Comparison of ENCODE assay signal across 19 mouse cellular contexts in genomic region chrX:101620317-101620716, GRCm38 (mm10). TPM values are rescaled to one million over a fixed set of nuclear protein-coding genes. Genes with fewer than 3 reads are reported as not detected.
DNase-seq lines count a peak whose midpoint lies in the region; ATAC-seq lines count a peak whose summit lies in the region.
"Had no signal": no experiment of that assay in that cellular context is flagged by ENCODE, and none has a peak within 500 bp of the region (broad histone marks: within the 10 kb centered on the region; RNA-seq: fewer than 3 reads in every experiment).

No protein-coding gene starts in this region.

- peak; percentile 7 for DNase-seq in adrenal gland, postnatal 14 days
- no peak for DNase-seq in adrenal gland, postnatal 25 days
- peak; percentile 2 to 6 for DNase-seq in heart, postnatal 14 days
- peak; percentile 2 for DNase-seq in mesoderm, embryonic 11.5 days (ENCODE audit: low read depth, low spot score)
- no peak for DNase-seq in natural killer cell, adult 2 months (ENCODE audit: low spot score in 2 of 2)
- DNase-seq: adrenal gland, postnatal 10 days; cerebellum, adult 11-12 months; cerebellum, postnatal 14 days had no signal

- intact Hi-C loops in heart, postnatal 14 days (cut with DNase I) = no loop called here

- no peak overlapping the region for H3K27ac ChIP-seq in heart, embryonic 11.5 days (ENCODE audit: low read depth, low read length)
- H3K27ac ChIP-seq: forebrain, embryonic 15.5 days; hindbrain, embryonic 13.5 days; kidney, postnatal 0 days; layer of hippocampus, adult 2 months; limb, embryonic 15.5 days; midbrain, embryonic 12.5 days; stomach, postnatal 0 days had no signal

- no peak overlapping the region for H3K4me2 ChIP-seq in heart, embryonic 11.5 days
- H3K4me2 ChIP-seq: forebrain, embryonic 15.5 days; hindbrain, embryonic 13.5 days; limb, embryonic 15.5 days; midbrain, embryonic 12.5 days had no signal

- H3K4me1 ChIP-seq in heart, embryonic 11.5 days (ENCODE audit: control insufficient read depth, insufficient read depth, low read length) = no peaks in the 10 kb centered on the region
- H3K4me1 ChIP-seq in megakaryocyte, embryonic 14.5 days = peaks cover 10% of the 10 kb centered on the region
- H3K4me1 ChIP-seq: forebrain, embryonic 15.5 days; hindbrain, embryonic 13.5 days; limb, embryonic 15.5 days; midbrain, embryonic 12.5 days had no signal

- H3K27me3 ChIP-seq in heart, embryonic 11.5 days (ENCODE audit: control insufficient read depth, insufficient read depth, low read length) = peaks cover 14% of the 10 kb centered on the region
- H3K27me3 ChIP-seq in megakaryocyte, embryonic 14.5 days (replicated peaks) = peaks cover 4% of the 10 kb centered on the region
- H3K27me3 ChIP-seq: forebrain, embryonic 15.5 days; hindbrain, embryonic 13.5 days; limb, embryonic 15.5 days; midbrain, embryonic 12.5 days had no signal

- no peaks in the 10 kb centered on the region for H3K9me3 ChIP-seq in heart, embryonic 11.5 days (replicated peaks; ENCODE audit: control insufficient read depth, low read length)
- no peaks in the 10 kb centered on the region for H3K9me3 ChIP-seq in megakaryocyte, embryonic 14.5 days
- H3K9me3 ChIP-seq: forebrain, embryonic 15.5 days; hindbrain, embryonic 13.5 days; limb, embryonic 15.5 days; midbrain, embryonic 12.5 days had no signal

- no peak overlapping the region for H3K4me3 ChIP-seq in heart, embryonic 11.5 days (ENCODE audit: low read depth, low read length)
- peak overlapping the region; percentile 33 for H3K4me3 ChIP-seq in megakaryocyte, embryonic 14.5 days (replicated peaks)
- H3K4me3 ChIP-seq: forebrain, embryonic 15.5 days; hindbrain, embryonic 13.5 days; layer of hippocampus, adult 2 months; limb, embryonic 15.5 days; midbrain, embryonic 12.5 days had no signal

- no peak overlapping the region for H3K9ac ChIP-seq in heart, embryonic 11.5 days (ENCODE audit: low read depth, low read length)
- H3K9ac ChIP-seq: forebrain, embryonic 15.5 days; hindbrain, embryonic 13.5 days; limb, embryonic 15.5 days; midbrain, embryonic 12.5 days had no signal

- ATAC-seq in heart, embryonic 11.5 days (replicated peaks; ENCODE audit: insufficient number of reproducible peaks, low FRiP score, low TSS enrichment) = no peak
- no peak for ATAC-seq in megakaryocyte, adult 5-6 weeks (ENCODE audit: poor library complexity, severe bottlenecking)
- ATAC-seq: forebrain, embryonic 15.5 days; inflammation-experienced regulatory T-cells, adult 6 months had no signal

- H3K36me3 ChIP-seq in heart, embryonic 11.5 days (ENCODE audit: control insufficient read depth, insufficient read depth, low read length) = no peaks in the 10 kb centered on the region
- H3K36me3 ChIP-seq in megakaryocyte, embryonic 14.5 days (replicated peaks; ENCODE audit: low read length) = no peaks in the 10 kb centered on the region
- H3K36me3 ChIP-seq: forebrain, embryonic 15.5 days; hindbrain, embryonic 13.5 days; limb, embryonic 15.5 days; midbrain, embryonic 12.5 days had no signal

- 58% methylated on average over 6 of the region's 6 CpGs for WGBS in heart, embryonic 11.5 days (ENCODE audit: insufficient replicate concordance)

RNA-seq across cellular contexts. Expression of gene Ogt, which starts 19.5 kb away (rescaled TPM):
- 154 and 179 TPM in 2 replicates for total RNA-seq in adrenal gland, postnatal 14 days (2021)
- 261 and 328 TPM in 2 replicates for total RNA-seq in adrenal gland, postnatal 25 days (2021)
- total RNA-seq in heart, postnatal 14 days (2021) = 10 to 100 TPM; 80.1 to 89.4 TPM
- polyA plus RNA-seq in heart, embryonic 11.5 days (2014; fragmentation: Nextera tagmentation; extraction: Ambion mirVana) = 129 and 145 TPM in 2 replicates
- polyA plus RNA-seq in megakaryocyte, embryonic 14.5 days (2012; ENCODE audit: insufficient read depth, low replicate concordance) = 1.3 and 1.5 TPM in 2 replicates
- total RNA-seq in megakaryocyte, adult 5-6 weeks (2015) = 161 and 177 TPM in 2 replicates
- 72.4 and 88.5 TPM in 2 replicates for total RNA-seq in megakaryocyte, adult 5-6 weeks (2017)

Comparison
In these comparisons a context has a peak if more than half of its experiments do, and no peak if none do; other contexts are left out.
1. DNase-seq: peak in adrenal gland, postnatal 14 days (single experiment), heart, postnatal 14 days (2 of 2) and mesoderm, embryonic 11.5 days (single experiment); none in adrenal gland, postnatal 25 days (single experiment) and natural killer cell, adult 2 months (0 of 2).